Mouse (Mus musculus): Measurements from ENCODE around the gene Hist2h2aa1.

- TF ChIP-seq CTCF (IDR thresholded peaks at IDR 0.05; ENCODE audit: borderline replicate concordance, extremely low read depth, insufficient read depth, insufficient read length) (no peak), POLR2A (IDR thresholded peaks at IDR 0.05; ENCODE audit: borderline replicate concordance, extremely low read depth, insufficient read depth, insufficient read length, poor library complexity, severe bottlenecking) (no peak)
These were observed 20.9 kb downstream of the Hist2h2aa1 start for GRCm38 (mm10) chr3:96266132-96266710.
